Mouse (Mus musculus) kidney, adult 8-10 months (tissue): ENCODE data around the gene Fads3.

ENCODE experiments used
- DNase-seq, 2 experiments: peaks; one replicate each; pipeline ENCODE4 v3.0.0; 2022

Gene Fads3

DNA sequence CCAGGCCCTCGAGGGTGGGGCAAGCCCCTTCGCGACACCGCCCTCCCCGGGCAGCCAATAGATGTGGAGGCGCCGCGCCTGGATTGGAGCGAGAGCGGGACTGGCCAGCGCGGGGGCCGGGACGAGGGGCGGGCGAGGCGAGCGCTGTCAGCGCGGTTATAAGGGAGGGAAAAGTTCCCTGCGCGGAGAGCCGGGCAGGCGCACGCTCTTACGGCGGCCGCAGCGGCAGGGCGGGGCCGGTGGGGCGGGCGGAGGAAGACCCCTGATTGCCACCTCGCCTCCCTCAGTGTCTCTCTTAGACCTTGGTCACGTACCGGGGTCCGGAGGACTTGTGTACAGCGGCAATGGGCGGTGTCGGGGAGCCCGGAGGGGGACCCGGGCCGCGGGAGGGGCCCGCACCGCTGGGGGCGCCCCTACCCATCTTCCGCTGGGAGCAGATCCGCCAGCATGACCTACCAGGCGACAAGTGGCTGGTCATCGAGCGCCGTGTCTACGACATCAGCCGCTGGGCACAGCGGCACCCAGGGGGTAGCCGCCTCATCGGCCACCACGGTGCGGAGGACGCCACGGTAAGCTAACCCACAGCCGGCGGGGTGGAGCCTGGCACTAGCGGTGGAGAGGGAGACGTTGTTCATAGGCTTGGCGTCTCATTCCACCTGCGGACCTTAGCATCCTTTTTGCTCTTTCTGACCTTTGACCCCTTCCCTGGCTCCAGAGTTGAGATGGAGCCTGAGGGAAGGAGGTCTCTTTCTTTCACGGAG, at the start of gene Fads3:
TSS of gene Fads3 (plus strand) at position 182 of the 761 bp plus-strand sequence.
- peak; percentile 82 to 84 for DNase-seq

GRCm38 (mm10) chr19:9992011-9992958, 49.1 kb upstream of the Fads3 start:
- no peak for DNase-seq

- peak; percentile 81 to 91 for DNase-seq
Observed at GRCm38 (mm10) chr19:9993036-9993656, 48.2 kb upstream of the Fads3 start.

GRCm38 (mm10) chr19:9997204-9998062, 43.9 kb upstream of the Fads3 start:
- DNase-seq, result no peak

DNA sequence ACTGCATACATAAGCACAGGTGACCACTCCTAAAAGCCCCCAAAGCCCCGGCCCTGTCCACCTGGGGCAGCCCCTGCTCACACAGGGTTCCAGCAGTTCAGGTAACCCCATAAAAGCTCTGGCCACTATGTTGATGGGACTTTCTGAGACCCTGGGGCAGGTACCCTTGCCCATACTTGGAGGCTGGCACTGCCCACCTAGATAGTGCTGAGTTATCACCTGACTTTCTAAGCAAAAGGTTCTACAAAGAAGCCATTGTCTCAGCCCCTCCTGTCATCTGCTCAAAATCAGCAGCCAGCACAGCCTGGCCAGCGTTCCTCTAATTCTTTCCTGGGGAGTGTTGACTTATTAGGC, 43.3 kb upstream of the Fads3 start:
- no peak for DNase-seq

DNA sequence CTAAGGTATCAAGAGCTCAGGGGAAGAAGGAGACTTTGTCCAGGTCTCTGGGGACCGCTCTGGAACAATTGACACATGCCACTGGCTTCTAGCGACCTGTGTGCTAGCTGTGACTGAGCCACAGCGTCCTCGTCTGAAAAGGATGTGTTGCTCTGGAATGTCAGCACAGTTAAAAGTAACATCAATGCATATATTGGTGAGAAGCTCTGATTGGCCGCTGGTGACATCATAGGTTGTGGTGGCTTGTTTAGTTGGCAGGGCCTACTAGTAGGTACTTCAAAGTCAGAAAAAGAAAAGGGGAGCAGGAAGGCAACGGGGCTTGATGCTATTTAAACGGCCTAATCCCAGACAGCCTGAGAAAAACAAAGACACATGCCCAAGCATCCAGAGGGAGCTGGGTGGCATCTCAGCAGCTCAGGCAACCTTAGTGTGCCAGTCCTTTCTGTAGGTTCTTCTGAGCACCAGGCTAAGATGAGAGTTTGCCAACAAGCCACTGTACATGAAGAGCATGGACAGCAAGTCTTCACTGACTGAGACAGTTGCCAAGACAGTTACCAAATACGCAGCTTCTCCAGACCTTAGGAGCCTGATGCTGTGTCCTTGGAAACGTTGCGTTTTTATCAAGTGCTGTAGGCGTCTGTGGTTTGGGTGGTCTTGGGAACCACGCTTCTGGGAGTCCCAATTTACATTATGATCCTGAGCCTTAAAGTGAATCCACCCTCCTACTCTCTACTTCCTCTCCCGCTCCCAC, 42.5 kb upstream of the Fads3 start:
- no peak for DNase-seq

DNA sequence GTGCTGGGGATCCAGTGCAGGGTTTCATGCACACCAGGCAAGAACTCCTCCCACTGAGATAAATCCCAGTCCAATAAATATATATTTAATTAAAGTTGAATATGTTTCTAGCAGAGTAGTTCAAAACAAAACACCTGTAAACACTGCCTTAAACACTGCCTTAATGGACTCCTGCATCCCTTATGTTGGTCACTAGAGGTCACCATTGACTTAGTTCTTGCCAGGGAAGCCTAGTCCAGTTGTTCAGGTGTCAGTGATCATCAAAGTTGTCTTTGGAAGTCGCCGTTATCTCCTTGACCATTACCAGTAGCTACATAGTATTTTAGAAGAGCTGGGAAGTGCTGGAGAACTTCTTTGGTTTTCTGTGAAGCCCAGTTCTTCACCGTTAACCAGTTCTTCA, 41.0 kb upstream of the Fads3 start:
- peak in 1 of 2 experiments; percentile 53 for DNase-seq

GRCm38 (mm10) chr19:10001206-10001969, 40.0 kb upstream of the Fads3 start, which contains the start of the genes Best1 and Rab3il1:
TSS of gene Best1 (minus strand) at chr19:10001633.
TSS of gene Rab3il1 (plus strand) at chr19:10001669.
- no peak for DNase-seq

DNA sequence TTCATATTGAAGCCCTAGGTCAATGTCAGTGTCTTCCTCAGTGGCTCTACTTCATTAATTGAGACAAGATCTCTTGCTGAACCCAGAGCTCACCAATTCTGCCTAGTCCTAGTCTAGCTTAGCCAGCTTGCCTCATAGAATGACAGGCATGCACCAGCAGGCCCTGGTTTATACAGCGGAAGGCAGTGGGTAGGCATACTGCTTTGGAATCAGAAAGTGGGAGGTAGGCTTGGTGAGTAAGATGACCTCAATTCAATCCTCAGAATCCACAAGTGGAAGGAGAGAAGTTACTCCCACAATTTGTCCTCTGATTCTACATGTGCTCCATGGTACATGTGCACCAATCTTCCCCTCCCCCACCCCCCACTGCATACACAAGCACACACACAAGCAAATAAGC, 37.7 kb upstream of the Fads3 start:
- DNase-seq, result no peak

- DNase-seq, result no peak
Observed at GRCm38 (mm10) chr19:10011408-10011807, 30.0 kb upstream of the Fads3 start.

- no peak for DNase-seq
Observed at GRCm38 (mm10) chr19:10012827-10013278, 28.5 kb upstream of the Fads3 start.

DNA sequence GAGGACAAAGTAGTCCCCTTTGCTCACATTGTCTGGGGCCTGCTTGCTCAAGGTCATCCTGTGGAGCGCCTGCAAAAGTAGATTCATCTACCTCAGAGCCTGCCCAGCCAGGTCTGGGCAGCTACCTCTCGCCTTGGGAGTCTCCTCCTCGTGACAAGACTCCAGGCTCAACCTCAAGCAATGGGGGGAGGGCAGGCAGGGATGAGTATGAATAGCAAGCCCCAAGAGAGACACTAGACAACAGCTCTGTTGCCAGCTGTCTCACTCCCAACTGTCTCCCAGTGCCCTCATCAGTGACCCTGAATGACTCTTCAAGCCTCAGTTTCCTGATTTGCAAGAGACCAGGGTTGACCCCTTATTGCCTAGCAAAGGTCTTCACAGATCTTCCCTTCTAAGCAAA, 28.0 kb upstream of the Fads3 start:
- DNase-seq, result no peak

GRCm38 (mm10) chr19:10013913-10014312, 27.5 kb upstream of the Fads3 start:
- no peak for DNase-seq

- peak; percentile 72 to 75 for DNase-seq
Observed at GRCm38 (mm10) chr19:10014824-10015223, 26.5 kb upstream of the Fads3 start.

GRCm38 (mm10) chr19:10015442-10015841, 25.9 kb upstream of the Fads3 start:
- no peak for DNase-seq

DNA sequence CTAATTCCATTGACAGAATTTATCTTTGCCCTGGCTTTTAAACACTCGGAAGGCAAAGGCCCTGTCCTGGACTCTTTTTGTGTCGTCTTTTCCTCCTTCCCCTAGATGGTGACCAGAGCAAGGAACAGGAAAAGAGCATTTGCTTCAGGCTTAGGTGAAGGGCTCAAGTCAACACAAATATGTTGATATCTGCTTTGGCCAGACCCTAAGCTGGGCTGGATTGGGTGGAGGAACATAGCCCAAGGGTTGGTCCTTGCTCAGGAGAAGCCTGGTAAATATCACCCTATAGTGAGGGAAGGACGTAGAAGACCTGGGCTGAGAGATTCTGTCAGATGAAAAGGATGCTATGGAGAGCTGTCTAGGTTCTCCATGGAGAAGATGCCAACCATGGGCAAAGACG, 25.2 kb upstream of the Fads3 start:
- no peak for DNase-seq

- peak; percentile 92 for DNase-seq
Observed at GRCm38 (mm10) chr19:10017637-10018526, 23.5 kb upstream of the Fads3 start.

- peak in 1 of 2 experiments; percentile 29 for DNase-seq
Observed at GRCm38 (mm10) chr19:10018527-10018818, 22.9 kb upstream of the Fads3 start.

- DNase-seq, result peak in 1 of 2 experiments; percentile 3
Observed at GRCm38 (mm10) chr19:10019214-10019760, 22.1 kb upstream of the Fads3 start.
